Mouse (Mus musculus) liver, embryonic 13.5 days (tissue): ENCODE measurements around the gene Rusc1. TPM values are rescaled to one million over a fixed set of nuclear protein-coding genes. Genes with fewer than 3 reads are reported as not detected.

Experiments used
- ATAC-seq: fragments of 200-750 bp; cut with Nextera tagmentation; 2 replicates; pipeline ENCODE4 v1.8.0; 2017; ENCODE audit warnings: low read depth, mild to moderate bottlenecking, moderate number of reproducible peaks, moderate library complexity
- DNase-seq: peaks from one replicate; pipeline ENCODE4 v3.0.0; 2022
- H3K27ac ChIP-seq: fragments of 300-500 bp; sonication (generic); 2 replicates; pipeline ENCODE4 v1.5.1; 2015; ENCODE audit warnings: moderate library complexity, mild to moderate bottlenecking, inconsistent platforms
- H3K27me3 ChIP-seq: fragments of 300-500 bp; sonication (generic); 2 replicates; pipeline ENCODE4 v1.6.1; 2015; ENCODE audit warnings: mild to moderate bottlenecking, inconsistent platforms
- H3K36me3 ChIP-seq: fragments of 300-500 bp; sonication (generic); 2 replicates; pipeline ENCODE4 v1.6.1; 2015; ENCODE audit warnings: mild to moderate bottlenecking, inconsistent platforms
- H3K4me1 ChIP-seq: fragments of 300-500 bp; sonication (generic); replicated peaks from 2 replicates; pipeline ENCODE4 v1.6.1; 2015; ENCODE audit warnings: inconsistent platforms
- H3K4me2 ChIP-seq: fragments of 300-500 bp; sonication (generic); 2 replicates; pipeline ENCODE4 v1.6.1; 2015; ENCODE audit warnings: inconsistent platforms, mild to moderate bottlenecking, moderate library complexity
- H3K4me3 ChIP-seq: fragments of 300-500 bp; sonication (generic); replicated peaks from 2 replicates; pipeline ENCODE4 v1.5.1; 2015; ENCODE audit warnings: mild to moderate bottlenecking, inconsistent platforms
- H3K9ac ChIP-seq: fragments of 300-500 bp; sonication (generic); 2 replicates; pipeline ENCODE4 v1.6.1; 2015; ENCODE audit warnings: mild to moderate bottlenecking, inconsistent platforms
- H3K9me3 ChIP-seq: fragments of 300-500 bp; sonication (generic); replicated peaks from 2 replicates; pipeline ENCODE4 v1.6.1; 2016; ENCODE audit warnings: inconsistent platforms
- WGBS: fragments of 180-500 bp; shearing (Covaris S2); methylation state at CpG from one replicate; pipeline ENCODE4 v1.1.7; 2015; ENCODE audit not compliant: insufficient replicate concordance; 5-methylcytosine and 5-hydroxymethylcytosine counted together
- polyA plus RNA-seq: library from polyadenylated mRNA; unstranded; fragments of >200 nt; fragmentation: Nextera tagmentation; extraction: Ambion mirVana; gene quantifications from 2 replicates; pipeline ENCODE4 v1.2.1, GENCODE M21; 2015

Rusc1 gene
- polyA plus RNA-seq, 1 experiment from 2014 or later: 5.5 TPM

DNA sequence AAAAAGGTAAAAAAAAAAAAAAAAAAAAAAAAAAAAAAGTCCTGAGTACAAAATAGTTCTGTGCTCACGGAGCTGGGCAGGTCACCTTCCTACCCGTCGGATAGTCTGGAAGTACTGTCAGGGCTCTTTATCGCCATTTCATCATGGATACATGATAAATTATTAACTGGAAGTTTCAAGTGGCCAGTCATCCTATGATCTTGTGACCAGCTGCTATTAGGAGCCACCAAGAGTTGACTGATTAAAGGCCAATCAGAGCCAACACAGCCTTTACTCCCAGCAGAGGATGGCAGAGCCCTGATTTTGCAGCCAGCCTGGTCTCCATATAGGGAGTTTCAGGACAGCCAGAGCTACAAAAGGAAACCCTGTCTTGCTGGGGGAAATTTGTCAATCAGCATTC lies 19.9 kb upstream of the Rusc1 start:
- Histone ChIP-seq H3K27me3 (no peaks in the 10 kb centered on the region), H3K4me3 (no peak overlapping the region), H3K4me2 (no peak overlapping the region), H3K36me3 (no peaks in the 10 kb centered on the region), H3K9me3 (no peaks in the 10 kb centered on the region), H3K27ac (peak overlapping the region; percentile 23; the same call in 1 of the 2 replicates), H3K4me1 (peaks cover 33% of the 10 kb centered on the region), H3K9ac (no peak overlapping the region)
- ATAC-seq (no peak), DNase-seq (no peak)
- WGBS: 81% methylated on average over 4 of the region's 4 CpGs

GRCm38 (mm10) chr3:89108146-89108545 lies 15.0 kb upstream of the Rusc1 start:
- no peak for ATAC-seq
- Histone ChIP-seq H3K9ac (no peak overlapping the region), H3K4me2 (no peak overlapping the region), H3K9me3 (no peaks in the 10 kb centered on the region), H3K27me3 (no peaks in the 10 kb centered on the region), H3K4me1 (peaks cover 16% of the 10 kb centered on the region), H3K4me3 (no peak overlapping the region), H3K27ac (no peak overlapping the region), H3K36me3 (no peaks in the 10 kb centered on the region)
- 51% methylated on average over 1 of the region's 1 CpGs for WGBS
- no peak for DNase-seq

DNA sequence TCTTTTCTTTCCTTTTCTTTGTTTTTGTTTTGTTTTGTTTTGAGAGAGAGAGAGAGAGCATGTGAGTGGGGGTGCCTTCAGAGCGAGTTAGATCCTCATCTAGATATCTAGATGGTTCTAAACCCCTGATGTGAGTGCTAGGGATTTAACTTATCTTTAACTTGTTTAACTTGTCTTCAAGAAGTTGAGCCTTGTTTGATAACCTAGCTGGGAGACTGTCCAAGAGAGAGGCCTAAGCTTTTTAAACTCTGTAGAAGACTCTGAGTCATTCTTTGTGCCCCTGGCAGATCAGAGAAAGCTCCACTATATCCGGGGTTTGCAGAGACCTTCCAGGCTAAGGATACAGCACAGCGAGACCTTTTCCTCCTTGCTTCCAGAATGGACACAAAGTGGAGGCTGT lies 14.4 kb upstream of the Rusc1 start:
- H3K4me1 ChIP-seq: peaks cover 22% of the 10 kb centered on the region
- H3K36me3 ChIP-seq: no peaks in the 10 kb centered on the region
- H3K4me3 ChIP-seq: no peak overlapping the region
- H3K9me3 ChIP-seq: no peaks in the 10 kb centered on the region
- H3K4me2 ChIP-seq: no peak overlapping the region
- WGBS: 43% methylated on average over 3 of the region's 3 CpGs
- H3K27me3 ChIP-seq: no peaks in the 10 kb centered on the region
- H3K27ac ChIP-seq: no peak overlapping the region; the same call in 1 of the 2 replicates
- H3K9ac ChIP-seq: no peak overlapping the region
- ATAC-seq (no peak), DNase-seq (no peak)

DNA sequence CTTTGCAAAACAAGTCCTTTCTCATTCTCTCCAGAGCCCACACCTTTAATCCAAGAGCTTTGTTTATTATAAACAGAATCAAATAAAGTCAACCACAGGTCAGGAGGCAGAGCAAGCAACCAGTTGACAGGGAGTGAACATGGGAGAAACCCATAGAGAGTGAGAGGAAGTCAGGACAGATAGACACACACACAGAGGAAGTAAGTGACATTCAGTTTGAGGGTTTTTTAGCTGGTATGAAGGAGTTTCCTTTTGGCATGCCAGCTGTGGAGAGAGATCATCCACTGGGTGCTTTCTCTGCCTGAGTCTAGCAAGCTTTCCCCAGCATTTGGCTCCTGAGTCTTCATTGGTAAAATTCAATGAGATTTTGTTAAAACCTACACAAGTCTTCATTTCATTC lies 13.8 kb upstream of the Rusc1 start:
- no peaks in the 10 kb centered on the region for H3K36me3 ChIP-seq
- H3K27ac ChIP-seq: no peak overlapping the region
- H3K9me3 ChIP-seq: no peaks in the 10 kb centered on the region

GRCm38 (mm10) chr3:89103291-89103595 lies 10.1 kb upstream of the Rusc1 start:
- H3K4me3 ChIP-seq: no peak overlapping the region
- H3K4me2 ChIP-seq: no peak overlapping the region
- H3K9ac ChIP-seq: no peak overlapping the region
- WGBS: 42% methylated on average over 4 of the region's 4 CpGs
- no peaks in the 10 kb centered on the region for H3K27me3 ChIP-seq
- H3K36me3 ChIP-seq: peaks cover 17% of the 10 kb centered on the region
- H3K27ac ChIP-seq: peak overlapping the region; percentile 85
- ATAC-seq: no peak
- DNase-seq: no peak
- H3K4me1 ChIP-seq: peaks cover 55% of the 10 kb centered on the region
- H3K9me3 ChIP-seq: no peaks in the 10 kb centered on the region

More for the DNA sequence above, 13.8 kb upstream of the Rusc1 start:
- H3K4me2 ChIP-seq: no peak overlapping the region
- ATAC-seq (no peak), DNase-seq (no peak)
- H3K4me1 ChIP-seq: peaks cover 27% of the 10 kb centered on the region
- no peak overlapping the region for H3K4me3 ChIP-seq
- no peaks in the 10 kb centered on the region for H3K27me3 ChIP-seq
- no peak overlapping the region for H3K9ac ChIP-seq

GRCm38 (mm10) chr3:89102495-89103290 lies 9.6 kb upstream of the Rusc1 start:
- peak overlapping the region; percentile 60 for H3K9ac ChIP-seq
- peaks cover 22% of the 10 kb centered on the region for H3K36me3 ChIP-seq
- ATAC-seq (no peak), DNase-seq (no peak)
- peak overlapping the region; percentile 85 for H3K27ac ChIP-seq
- no peaks in the 10 kb centered on the region for H3K9me3 ChIP-seq
- H3K4me2 ChIP-seq: peak overlapping the region; percentile 68
- H3K4me3 ChIP-seq: peak overlapping the region; percentile 55
- no peaks in the 10 kb centered on the region for H3K27me3 ChIP-seq
- H3K4me1 ChIP-seq: peaks cover 56% of the 10 kb centered on the region
- 51% methylated on average over 12 of the region's 12 CpGs for WGBS

DNA sequence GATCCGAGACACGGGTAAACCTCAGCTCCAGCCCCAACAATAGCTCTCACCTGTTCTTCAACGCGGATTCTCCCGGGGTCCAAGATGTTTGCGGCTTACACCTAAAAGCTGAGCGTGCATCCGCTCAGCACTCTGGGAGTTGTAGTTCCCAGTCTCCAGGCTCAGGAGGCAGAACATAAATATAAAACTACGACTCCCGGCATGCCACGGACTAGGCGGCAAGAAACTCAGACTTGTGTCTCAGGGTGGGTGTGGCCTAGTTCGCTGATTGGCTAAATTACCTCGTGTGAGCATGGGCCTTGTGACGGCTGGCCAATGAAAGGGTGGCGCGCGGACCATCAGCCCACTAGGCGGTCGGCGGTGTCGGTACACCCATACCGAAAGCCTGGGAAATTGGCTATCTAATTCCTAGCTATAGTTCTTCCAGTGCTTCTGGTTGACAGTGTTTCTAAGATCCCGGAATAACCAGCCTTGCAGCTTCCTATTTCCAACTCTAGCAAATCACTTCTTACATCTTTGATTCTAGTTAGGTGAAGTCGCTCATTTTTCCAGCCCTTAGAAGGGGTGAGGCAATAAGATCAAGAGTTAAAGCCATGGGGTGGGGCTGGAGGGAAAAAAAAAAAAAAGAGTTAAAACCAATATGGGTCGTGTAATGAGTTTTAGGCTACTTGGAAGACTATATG lies 8.8 kb upstream of the Rusc1 start, which contains the start of gene Fdps:
Gene Fdps, minus strand, starts transcription at position 148 of the 683 bp plus-strand sequence.
- Histone ChIP-seq H3K27ac (peak within 1 kb of the TSS; percentile 85), H3K9me3 (no peaks in the 10 kb centered on the region), H3K36me3 (peaks cover 29% of the 10 kb centered on the region), H3K4me1 (peaks cover 58% of the 10 kb centered on the region), H3K9ac (peak within 1 kb of the TSS; percentile 80), H3K4me3 (peak within 1 kb of the TSS; percentile 74), H3K27me3 (no peaks in the 10 kb centered on the region), H3K4me2 (peak within 1 kb of the TSS; percentile 93)
- ATAC-seq: peak; percentile 98
- under 1% methylated on average over 26 of the region's 26 CpGs for WGBS
- DNase-seq: peak; percentile 98

- Histone ChIP-seq H3K4me2 (peak overlapping the region; percentile 93), H3K4me3 (peak overlapping the region; percentile 74), H3K4me1 (peaks cover 56% of the 10 kb centered on the region), H3K9me3 (no peaks in the 10 kb centered on the region), H3K36me3 (peaks cover 34% of the 10 kb centered on the region), H3K27ac (peak overlapping the region; percentile 84), H3K27me3 (no peaks in the 10 kb centered on the region), H3K9ac (peak overlapping the region; percentile 80)
- DNase-seq (no peak), ATAC-seq (peak; percentile 45)
- under 1% methylated on average over 19 of the region's 19 CpGs for WGBS
Measured at GRCm38 (mm10) chr3:89101459-89101811, 8.3 kb upstream of the Rusc1 start.

DNA sequence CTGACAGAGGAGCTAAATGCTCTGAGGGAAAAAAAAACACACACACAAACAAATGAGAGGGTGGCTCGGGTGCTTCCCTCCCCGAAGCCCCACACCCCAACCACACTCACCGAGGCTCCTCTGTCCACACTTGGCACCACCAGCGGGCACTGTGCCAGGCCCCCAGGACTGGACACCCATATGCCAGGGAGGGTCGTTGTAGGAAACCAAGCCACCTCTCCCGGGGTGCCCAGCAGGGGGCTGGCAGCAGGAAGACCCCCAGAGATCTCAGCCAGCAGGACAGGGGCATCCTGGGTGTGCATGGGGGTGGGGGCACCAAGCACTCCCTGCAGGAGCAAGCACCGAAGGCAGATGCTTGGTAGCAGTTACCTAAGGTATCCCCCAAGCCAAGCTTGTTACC lies 7.7 kb upstream of the Rusc1 start, which contains the start of gene Gm43738:
Gene Gm43738, minus strand, starts transcription at position 289 of the 400 bp plus-strand sequence.
- 43% methylated on average over 7 of the region's 7 CpGs for WGBS
- Histone ChIP-seq H3K36me3 (peaks cover 40% of the 10 kb centered on the region), H3K4me3 (peak within 1 kb of the TSS; percentile 74), H3K27me3 (no peaks in the 10 kb centered on the region), H3K4me2 (peak within 1 kb of the TSS; percentile 93), H3K9ac (peak within 1 kb of the TSS; percentile 80), H3K4me1 (peaks cover 61% of the 10 kb centered on the region), H3K9me3 (no peaks in the 10 kb centered on the region), H3K27ac (peak within 1 kb of the TSS; percentile 84)
- no peak for DNase-seq
- ATAC-seq: no peak

- Histone ChIP-seq H3K4me3 (no peak overlapping the region), H3K27ac (no peak overlapping the region), H3K27me3 (peaks cover 29% of the 10 kb centered on the region), H3K4me1 (peaks cover 64% of the 10 kb centered on the region), H3K36me3 (peaks cover 52% of the 10 kb centered on the region), H3K4me2 (no peak overlapping the region), H3K9ac (no peak overlapping the region), H3K9me3 (no peaks in the 10 kb centered on the region)
- no peak for ATAC-seq
- WGBS: 84% methylated on average over 10 of the region's 10 CpGs
- no peak for DNase-seq
Measured at GRCm38 (mm10) chr3:89094021-89094420, 910 bp upstream of the Rusc1 start.

- peaks cover 40% of the 10 kb centered on the region for H3K27me3 ChIP-seq
- H3K4me3 ChIP-seq: peak overlapping the region; percentile 26; the same call in 1 of the 2 replicates
- H3K4me1 ChIP-seq: peaks cover 70% of the 10 kb centered on the region
- H3K36me3 ChIP-seq: peaks cover 39% of the 10 kb centered on the region
- ATAC-seq: no peak
- no peak for DNase-seq
- peak overlapping the region; percentile 100 for H3K4me2 ChIP-seq
- H3K9ac ChIP-seq: peak overlapping the region; percentile 47
- no peak overlapping the region for H3K27ac ChIP-seq
- H3K9me3 ChIP-seq: no peaks in the 10 kb centered on the region
- WGBS: 24% methylated on average over 11 of the region's 11 CpGs
Measured at GRCm38 (mm10) chr3:89092509-89093090, 511 bp downstream of the Rusc1 start.
